Mouse (Mus musculus) bone marrow macrophage, adult 2 months (primary cell): ENCODE results near the gene Il31. TPM values are rescaled to one million over a fixed set of nuclear protein-coding genes. Genes with fewer than 3 reads are reported as not detected.

Source experiments
- H3K27ac ChIP-seq: 2 replicates; pipeline ENCODE4 v1.5.1; 2012; ENCODE audit warnings: low read depth, low read length; ENCODE audit not compliant: insufficient read depth
- H3K4me1 ChIP-seq: 2 replicates; pipeline ENCODE4 v1.6.1; 2012; ENCODE audit warnings: low read length; ENCODE audit not compliant: control insufficient read depth, insufficient read depth
- H3K4me3 ChIP-seq: 2 replicates; pipeline ENCODE4 v1.5.1; 2012; ENCODE audit warnings: mild to moderate bottlenecking, low read length, moderate library complexity; ENCODE audit not compliant: insufficient read depth
- CTCF ChIP-seq: IDR thresholded peaks from 2 replicates; pipeline ENCODE4 v1.5.1; 2012; ENCODE audit warnings: low read depth, mild to moderate bottlenecking, low read length, moderate library complexity
- POLR2A ChIP-seq: IDR thresholded peaks from 2 replicates; pipeline ENCODE4 v1.6.1; 2012; ENCODE audit warnings: mild to moderate bottlenecking, low read depth, low read length, borderline replicate concordance
- polyA plus RNA-seq: library from polyadenylated mRNA; stranded (reverse); fragments of >200 nt; gene quantifications from 2 replicates; pipeline ENCODE4 v1.2.4, GENCODE M21; 2012; ENCODE audit not compliant: missing spikeins, insufficient read depth, insufficient read length

The Il31 gene
- polyA plus RNA-seq, 1 experiment, result not detected

DNA sequence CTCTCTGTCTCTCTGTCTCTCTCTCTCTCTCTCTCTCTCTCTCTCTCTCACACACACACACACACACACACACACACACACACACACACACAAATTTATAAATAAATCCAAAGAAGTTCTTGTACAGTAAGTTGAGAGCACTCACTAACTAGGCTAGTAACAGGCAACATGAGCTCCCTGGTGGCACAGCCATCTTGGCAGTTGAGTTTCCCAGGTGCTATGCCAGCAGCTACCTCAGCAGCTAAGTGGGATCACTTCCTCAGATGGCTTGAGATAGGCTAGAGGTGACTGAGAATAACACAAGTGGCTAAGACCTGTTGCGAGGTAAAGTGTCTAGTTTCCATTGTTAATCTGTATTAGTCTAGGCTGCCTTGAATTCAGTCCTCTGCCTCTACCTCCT is 50.0 kb downstream of the Il31 start:
- TF ChIP-seq CTCF (no peak), POLR2A (no peak)
- Histone ChIP-seq H3K27ac (no peak overlapping the region), H3K4me3 (no peak overlapping the region), H3K4me1 (peaks cover 12% of the 10 kb centered on the region)

DNA sequence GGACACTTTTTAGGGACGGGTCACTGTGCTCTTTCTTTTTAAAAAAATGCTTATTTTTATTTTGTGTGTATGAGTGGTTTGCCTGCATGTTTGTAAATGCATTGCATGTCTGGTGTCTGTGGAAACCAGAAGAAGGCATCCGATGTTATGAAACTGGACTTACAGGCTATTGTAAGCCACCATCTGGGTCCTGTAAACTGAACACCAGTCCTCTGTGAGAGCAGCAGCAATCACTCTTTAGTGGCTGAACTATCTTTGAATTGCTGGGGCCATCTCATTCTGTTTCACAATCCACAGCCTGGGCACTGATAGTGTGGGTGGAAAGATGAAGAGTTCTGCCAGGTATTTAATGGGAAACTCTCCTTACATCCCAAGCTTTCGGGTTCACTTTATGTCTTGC is 50.9 kb downstream of the Il31 start:
- TF ChIP-seq CTCF, result no peak
- no peak for TF ChIP-seq POLR2A
- peaks cover 14% of the 10 kb centered on the region for H3K4me1 ChIP-seq
- no peak overlapping the region for H3K4me3 ChIP-seq
- H3K27ac ChIP-seq, result no peak overlapping the region

DNA sequence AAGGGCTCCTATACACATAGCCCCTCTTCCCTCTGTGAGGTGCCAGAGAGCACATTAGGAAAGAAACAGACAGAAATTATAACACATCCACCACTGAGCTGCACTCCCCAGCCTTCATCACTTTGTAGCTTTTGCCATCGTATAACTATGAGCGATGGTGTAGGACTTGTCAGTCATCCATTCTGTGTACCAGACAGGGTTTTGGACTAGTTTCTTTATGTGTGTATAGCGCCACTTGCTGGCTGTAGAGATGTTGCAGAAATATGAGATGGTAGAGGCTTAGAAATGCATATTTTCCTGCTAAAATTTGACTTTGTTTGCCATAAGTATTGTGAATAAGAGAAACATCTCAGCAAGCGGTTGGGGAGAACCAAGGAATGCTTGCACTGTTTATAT is 52.5 kb downstream of the Il31 start:
- Histone ChIP-seq H3K4me3 (no peak overlapping the region), H3K4me1 (peaks cover 23% of the 10 kb centered on the region), H3K27ac (no peak overlapping the region)
- TF ChIP-seq POLR2A, result no peak
- no peak for TF ChIP-seq CTCF

DNA sequence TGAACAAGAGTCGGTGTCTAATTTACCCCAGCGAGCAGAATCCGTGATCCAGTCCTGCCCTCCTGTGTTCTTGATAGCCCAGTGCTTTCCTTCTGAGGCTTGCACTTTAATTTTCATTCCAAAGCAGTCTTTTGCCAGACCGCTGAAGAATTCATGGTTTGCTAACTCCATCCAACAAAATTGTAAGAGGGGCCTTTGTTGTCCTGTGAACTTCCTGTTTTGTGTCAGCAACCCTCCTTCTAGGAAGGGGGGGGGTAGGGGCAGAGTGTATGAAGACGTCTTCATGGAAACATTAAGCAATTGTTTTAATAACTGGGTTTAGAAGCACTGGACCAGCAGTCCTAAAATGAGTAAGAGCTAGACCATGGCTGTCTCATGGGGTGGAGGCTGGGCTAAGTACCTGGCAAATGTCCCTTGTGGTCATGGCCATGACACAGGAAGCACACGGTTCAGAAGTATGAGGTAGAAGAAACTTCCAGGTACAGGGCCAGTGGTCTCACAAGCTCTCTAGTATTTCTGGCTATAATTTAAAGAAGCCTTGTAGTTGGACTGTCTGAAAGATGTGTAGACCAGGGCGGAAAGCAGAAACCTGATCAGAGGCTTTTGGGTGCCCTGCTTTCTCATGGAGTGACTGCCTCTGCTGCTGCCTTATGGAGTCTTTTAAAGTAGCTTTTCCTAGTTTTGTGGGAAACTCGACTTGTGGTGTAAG is 53.1 kb downstream of the Il31 start:
- TF ChIP-seq POLR2A (no peak), CTCF (no peak)
- Histone ChIP-seq H3K4me3 (no peak overlapping the region), H3K27ac (no peak overlapping the region), H3K4me1 (peaks cover 28% of the 10 kb centered on the region)

DNA sequence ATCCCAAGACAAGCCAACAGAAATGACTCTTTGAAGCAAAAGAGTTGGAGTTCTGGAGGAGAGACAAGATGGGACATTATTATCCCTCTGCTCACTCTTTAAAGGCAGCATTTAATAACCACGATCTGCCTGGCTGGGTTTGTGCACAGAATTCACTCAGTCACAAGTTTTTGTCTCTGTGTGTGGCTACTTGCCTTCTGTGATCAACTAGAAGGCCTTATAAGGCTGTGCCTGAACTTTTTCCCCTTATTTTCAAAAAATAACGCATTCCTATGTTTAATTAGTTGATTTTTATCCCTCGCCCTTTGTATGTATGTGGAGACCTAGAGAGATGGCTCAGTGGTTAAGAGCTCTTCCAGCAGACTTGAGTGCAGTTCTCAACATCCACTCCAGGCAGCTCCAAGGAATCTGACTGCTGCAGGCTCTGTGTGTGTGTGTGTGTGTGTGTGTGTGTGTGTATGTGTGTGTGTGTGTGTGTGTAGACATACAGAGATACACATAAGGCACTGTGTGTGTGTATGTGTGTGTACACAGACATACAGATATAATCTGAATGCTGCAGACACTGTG is 56.9 kb downstream of the Il31 start:
- H3K27ac ChIP-seq, result no peak overlapping the region
- no peak overlapping the region for H3K4me3 ChIP-seq
- no peak for TF ChIP-seq POLR2A
- TF ChIP-seq CTCF, result no peak
- H3K4me1 ChIP-seq, result peaks cover 50% of the 10 kb centered on the region

DNA sequence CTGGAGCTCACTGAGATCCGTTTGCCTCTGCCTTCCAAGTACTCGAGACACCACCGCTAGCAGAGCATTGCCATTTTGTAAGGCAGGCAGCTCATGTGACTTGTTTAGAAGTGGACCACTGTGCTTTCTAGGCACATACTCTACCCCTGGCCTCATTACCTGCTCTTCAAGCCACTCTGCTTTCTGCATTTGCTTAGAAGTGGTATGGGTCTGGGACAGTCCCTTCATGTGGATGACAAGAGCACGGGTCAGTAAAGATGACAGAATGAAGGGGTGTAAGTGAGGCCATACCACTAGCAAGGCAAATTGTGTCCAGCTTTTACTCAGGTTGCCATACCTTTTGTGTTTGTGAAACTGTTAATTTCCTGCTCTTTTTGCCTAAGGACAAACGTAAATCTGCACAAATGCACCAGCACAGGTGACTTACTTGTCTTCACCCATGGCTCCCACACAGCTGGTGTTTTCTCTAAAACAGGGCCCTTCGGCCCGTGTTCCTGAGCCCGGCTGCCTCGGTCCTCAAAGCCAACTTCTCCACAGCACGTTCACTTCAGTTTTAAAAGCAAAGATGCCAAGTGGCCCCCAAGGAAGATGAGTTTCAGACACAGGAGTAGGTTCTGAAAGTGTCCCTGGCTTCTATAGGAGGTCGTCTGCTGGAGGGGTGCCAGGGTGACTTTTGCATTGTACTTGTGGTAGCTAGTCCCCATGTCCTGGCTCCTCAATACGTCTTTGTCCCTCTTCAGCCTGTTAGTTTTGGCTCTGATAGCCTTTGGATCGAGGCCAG is 57.6 kb downstream of the Il31 start:
- H3K4me3 ChIP-seq, result no peak overlapping the region
- no peak overlapping the region for H3K27ac ChIP-seq
- peaks cover 56% of the 10 kb centered on the region for H3K4me1 ChIP-seq
- TF ChIP-seq CTCF (no peak), POLR2A (no peak)

Other genes with a start within 250 kb of the Il31 start
- gene Wdr66, start 237.4 kb downstream of the Il31 start, polyA plus RNA-seq, result 0.32 and 0.79 TPM in 2 replicates
- gene Bcl7a, start 145.7 kb downstream of the Il31 start, polyA plus RNA-seq, result 2.7 and 3.3 TPM in 2 replicates
- gene Mlxip, start 94.7 kb downstream of the Il31 start, polyA plus RNA-seq, result 41.0 and 44.8 TPM in 2 replicates
- gene Lrrc43, start 184 bp downstream of the Il31 start, polyA plus RNA-seq, result not detected in 2 replicates
- gene B3gnt4, start 21.0 kb upstream of the Il31 start, polyA plus RNA-seq, result not detected in 2 replicates
- gene Diablo, start 34.7 kb upstream of the Il31 start, polyA plus RNA-seq, result 29.3 and 30.5 TPM in 2 replicates
- gene Gm49027, start 36.0 kb upstream of the Il31 start, polyA plus RNA-seq, result 0.74 TPM in 1 of 2 replicates, not detected in the other
- 43.2 and 44.3 TPM in 2 replicates for gene Vps33a, start 83.5 kb upstream of the Il31 start, polyA plus RNA-seq
- 53.6 and 73.6 TPM in 2 replicates for gene Clip1, start 195.1 kb upstream of the Il31 start, polyA plus RNA-seq
- gene Zcchc8, start 231.6 kb upstream of the Il31 start, polyA plus RNA-seq, result 92.1 and 95.1 TPM in 2 replicates